Mouse (Mus musculus) heart, adult 18-20 months (tissue): ENCODE results near the gene Slc2a3. TPM values are rescaled to one million over a fixed set of nuclear protein-coding genes. Genes with fewer than 3 reads are reported as not detected.
"Not testable (repeated sequence)": the region's sequence is repeated elsewhere in the genome, so short reads cannot be mapped to it uniquely, and the experiment has no call there.

ENCODE experiments used
- DNase-seq, 2 experiments: peaks; one replicate each; pipeline ENCODE4 v3.0.0; 2021 to 2022; ENCODE audit warnings: mixed read lengths in 1 of 2
- microRNA-seq, 2 experiments: library from miRNA; unstranded; fragments of <30 nt; microRNA quantifications; one replicate each; pipeline ENCODE4 v1.2.0; 2022
- total RNA-seq, 2 experiments: library from RNA; stranded (reverse); gene quantifications; 2 replicates each; pipeline ENCODE4 v1.2.3; 2021

Slc2a3 gene
- total RNA-seq, 2 experiments from 2014 or later = 2.7 to 3.5 TPM

GRCm38 (mm10) chr6:122708826-122709225, 92.6 kb downstream of the Slc2a3 start:
- DNase-seq = no peak

- DNase-seq = no peak
Measured at GRCm38 (mm10) chr6:122707036-122707800, 94.2 kb downstream of the Slc2a3 start, which contains the start of gene Nanog. Gene Nanog (plus strand): TSS chr6:122707489.

GRCm38 (mm10) chr6:122706337-122706840, 95.1 kb downstream of the Slc2a3 start:
- no peak for DNase-seq

- DNase-seq = no peak
Measured at GRCm38 (mm10) chr6:122703706-122704105, 97.7 kb downstream of the Slc2a3 start.

- no peak for DNase-seq
Measured at GRCm38 (mm10) chr6:122703251-122703650, 98.2 kb downstream of the Slc2a3 start.

GRCm38 (mm10) chr6:122702480-122703124, 98.8 kb downstream of the Slc2a3 start:
- DNase-seq = peak; percentile 29 to 51

- no peak for DNase-seq
Measured at GRCm38 (mm10) chr6:122701816-122702215, 99.6 kb downstream of the Slc2a3 start.

- DNase-seq = not testable (repeated sequence)
Measured at GRCm38 (mm10) chr6:122699628-122700027, 101.8 kb downstream of the Slc2a3 start.

GRCm38 (mm10) chr6:122695398-122695797, 106.0 kb downstream of the Slc2a3 start:
- no peak for DNase-seq

GRCm38 (mm10) chr6:122690082-122690481, 111.4 kb downstream of the Slc2a3 start:
- no peak for DNase-seq

GRCm38 (mm10) chr6:122689411-122690055, 111.9 kb downstream of the Slc2a3 start:
- no peak for DNase-seq

GRCm38 (mm10) chr6:122686709-122687108, 114.7 kb downstream of the Slc2a3 start:
- DNase-seq = no peak

GRCm38 (mm10) chr6:122682646-122683045, 118.8 kb downstream of the Slc2a3 start:
- DNase-seq = no peak

Small RNAs within 50 kb of the gene (microRNA-seq; reads per million reads assigned to microRNA genes)
- 0 to 0.27 reads per million in 2 experiments for gene Mir7231

Other genes with a start within 250 kb of the Slc2a3 start
- not detected for gene Aicda, start 247.8 kb downstream of the Slc2a3 start, total RNA-seq
- gene Apobec1, start 199.2 kb downstream of the Slc2a3 start, total RNA-seq = 1 to 10 TPM; 4.5 to 5.1 TPM
- gene Gdf3, start 191.6 kb downstream of the Slc2a3 start, total RNA-seq = not detected
- not detected for gene Dppa3, start 175.2 kb downstream of the Slc2a3 start, total RNA-seq
- gene Nanog, start 94.2 kb downstream of the Slc2a3 start, total RNA-seq = not detected
- gene Foxj2, start 18.3 kb upstream of the Slc2a3 start, total RNA-seq = 10 to 100 TPM; 31.7 to 33.5 TPM
- 1 to 10 TPM; 1.3 to 1.6 TPM for gene C3ar1, start 54.5 kb upstream of the Slc2a3 start, total RNA-seq
- gene Necap1, start 72.8 kb upstream of the Slc2a3 start, total RNA-seq = 10 to 100 TPM; 20.7 to 24.3 TPM
- gene Clec4a1, start 120.2 kb upstream of the Slc2a3 start, total RNA-seq = 1 to 10 TPM; 4.0 to 4.1 TPM
- 1 to 10 TPM; 3.0 to 4.3 TPM for gene Clec4a3, start 150.9 kb upstream of the Slc2a3 start, total RNA-seq
- gene Clec4a4, start 188.7 kb upstream of the Slc2a3 start, total RNA-seq = not detected
- gene Clec4b1, start 248.3 kb upstream of the Slc2a3 start, total RNA-seq = not detected